Mouse (Mus musculus): Measurements from ENCODE around the gene Zmiz2. TPM values are rescaled to one million over a fixed set of nuclear protein-coding genes. Genes with fewer than 3 reads are reported as not detected.

Gene Zmiz2
- total RNA-seq, 1 experiment, result 19.6 TPM

GRCm38 (mm10) chr11:6372784-6373183, 16.1 kb upstream of the Zmiz2 start:
- H3K9me3 ChIP-seq (ENCODE audit: control insufficient read depth, insufficient read depth, low read depth, low read length), result no peaks in the 10 kb centered on the region
- H3K4me1 ChIP-seq (ENCODE audit: control insufficient read depth in 2 of 2, insufficient read depth in 2 of 2, low read length in 2 of 2, poor library complexity in 1 of 2), result peaks cover 0 to 10% of the 10 kb centered on the region in 2 experiments; a peak in 1 of 4 replicates
- TF ChIP-seq HCFC1 (IDR thresholded peaks at IDR 0.05; ENCODE audit: borderline replicate concordance, insufficient read depth, low read length), result no peak
- TF ChIP-seq ZC3H11A (IDR thresholded peaks at IDR 0.05; ENCODE audit: borderline replicate concordance, low read depth, low read length), result no peak
- no peak for TF ChIP-seq CHD2 (IDR thresholded peaks at IDR 0.05; ENCODE audit: low read depth, low read length)
- TF ChIP-seq MAFK (IDR thresholded peaks at IDR 0.05; ENCODE audit: insufficient read depth, low read depth, low read length), result no peak
- no peak for TF ChIP-seq ZNF384 (IDR thresholded peaks at IDR 0.05; ENCODE audit: low read depth, low read length)
- peak overlapping the region; percentile 58; the same call in 1 of the 2 replicates for H3K9ac ChIP-seq (ENCODE audit: insufficient read depth, low read depth, low read length, poor library complexity, severe bottlenecking)
- H3K27ac ChIP-seq (ENCODE audit: insufficient read depth, low read depth, low read length, poor library complexity, severe bottlenecking), result no peak overlapping the region
- DNase-seq (ENCODE audit: low read depth, low spot score), result no peak
- in situ Hi-C loops (cut with MboI; ENCODE audit: low sequenced_read_pairs in 2 of 2, unreplicated experiment in 2 of 2), result no loop called here
- no peaks in the 10 kb centered on the region for H3K36me3 ChIP-seq (ENCODE audit: control insufficient read depth, insufficient read depth, low read length, poor library complexity, severe bottlenecking)
- H3K4me3 ChIP-seq (ENCODE audit: insufficient read depth in 1 of 2, low read depth in 1 of 2, low read length in 2 of 2, poor library complexity in 1 of 2, severe bottlenecking in 1 of 2), result 0 out of 4 replicates have a peak overlapping the region, but pooled peaks of 1 of the 2 experiments have one; percentile 12

DNA sequence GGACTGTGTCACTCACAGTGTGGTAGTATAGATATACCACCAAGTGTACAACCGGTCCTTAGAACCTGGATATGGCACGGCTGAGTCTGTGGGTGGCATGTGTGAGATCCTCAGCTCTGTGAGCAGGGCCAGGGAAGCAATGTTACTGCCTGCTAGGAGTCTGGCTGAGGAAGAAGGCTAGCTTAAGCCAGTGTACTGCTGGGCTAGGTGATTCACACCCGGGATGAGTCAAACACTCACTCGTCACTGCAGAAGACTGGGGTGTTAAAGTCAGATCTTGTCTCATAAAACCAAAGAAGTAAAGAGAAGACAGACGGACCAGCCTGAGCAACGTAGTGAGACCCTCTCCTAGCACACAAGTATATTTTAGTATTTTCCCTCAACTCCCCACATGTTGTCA, 8.0 kb upstream of the Zmiz2 start:
- Histone ChIP-seq H3K4me3 (ENCODE audit: insufficient read depth in 1 of 2, low read depth in 1 of 2, low read length in 2 of 2, poor library complexity in 1 of 2, severe bottlenecking in 1 of 2) (no peak overlapping the region), H3K27ac (ENCODE audit: insufficient read depth, low read depth, low read length, poor library complexity, severe bottlenecking) (no peak overlapping the region), H3K9ac (ENCODE audit: insufficient read depth, low read depth, low read length, poor library complexity, severe bottlenecking) (no peak overlapping the region), H3K4me1 (ENCODE audit: control insufficient read depth in 2 of 2, insufficient read depth in 2 of 2, low read length in 2 of 2, poor library complexity in 1 of 2) (peaks cover 0 to 4% of the 10 kb centered on the region in 2 experiments; a peak in 1 of 4 replicates), H3K9me3 (ENCODE audit: control insufficient read depth, insufficient read depth, low read depth, low read length) (no peaks in the 10 kb centered on the region), H3K36me3 (ENCODE audit: control insufficient read depth, insufficient read depth, low read length, poor library complexity, severe bottlenecking) (no peaks in the 10 kb centered on the region)
- DNase-seq (ENCODE audit: low read depth, low spot score), result no peak
- TF ChIP-seq ZNF384 (IDR thresholded peaks at IDR 0.05; ENCODE audit: low read depth, low read length) (no peak), HCFC1 (IDR thresholded peaks at IDR 0.05; ENCODE audit: borderline replicate concordance, insufficient read depth, low read length) (no peak), MAFK (IDR thresholded peaks at IDR 0.05; ENCODE audit: insufficient read depth, low read depth, low read length) (no peak), ZC3H11A (IDR thresholded peaks at IDR 0.05; ENCODE audit: borderline replicate concordance, low read depth, low read length) (no peak), CHD2 (IDR thresholded peaks at IDR 0.05; ENCODE audit: low read depth, low read length) (no peak)
- in situ Hi-C loops (cut with MboI; ENCODE audit: low sequenced_read_pairs in 2 of 2, unreplicated experiment in 2 of 2), result no loop called here

- in situ Hi-C loops (cut with MboI; ENCODE audit: low sequenced_read_pairs in 2 of 2, unreplicated experiment in 2 of 2), result no loop called here
- Histone ChIP-seq H3K9ac (ENCODE audit: insufficient read depth, low read depth, low read length, poor library complexity, severe bottlenecking) (peak overlapping the region; percentile 74; the same call in 1 of the 2 replicates), H3K4me3 (ENCODE audit: insufficient read depth in 1 of 2, low read depth in 1 of 2, low read length in 2 of 2, poor library complexity in 1 of 2, severe bottlenecking in 1 of 2) (peak overlapping the region in 1 of 2 experiments; percentile 78; a peak in 1 of 4 replicates), H3K36me3 (ENCODE audit: control insufficient read depth, insufficient read depth, low read length, poor library complexity, severe bottlenecking) (peaks cover 6% of the 10 kb centered on the region; the same call in 1 of the 2 replicates), H3K27ac (ENCODE audit: insufficient read depth, low read depth, low read length, poor library complexity, severe bottlenecking) (no peak overlapping the region; the same call in 1 of the 2 replicates), H3K9me3 (ENCODE audit: control insufficient read depth, insufficient read depth, low read depth, low read length) (no peaks in the 10 kb centered on the region), H3K4me1 (ENCODE audit: control insufficient read depth in 2 of 2, insufficient read depth in 2 of 2, low read length in 2 of 2, poor library complexity in 1 of 2) (peaks cover 4 to 6% of the 10 kb centered on the region in 2 experiments; a peak in 3 of 4 replicates)
- no peak for TF ChIP-seq ZC3H11A (IDR thresholded peaks at IDR 0.05; ENCODE audit: borderline replicate concordance, low read depth, low read length)
- TF ChIP-seq ZNF384 (IDR thresholded peaks at IDR 0.05; ENCODE audit: low read depth, low read length), result peak; percentile 90
- no peak for DNase-seq (ENCODE audit: low read depth, low spot score)
Measured at GRCm38 (mm10) chr11:6388126-6388725, 648 bp upstream of the Zmiz2 start.

DNA sequence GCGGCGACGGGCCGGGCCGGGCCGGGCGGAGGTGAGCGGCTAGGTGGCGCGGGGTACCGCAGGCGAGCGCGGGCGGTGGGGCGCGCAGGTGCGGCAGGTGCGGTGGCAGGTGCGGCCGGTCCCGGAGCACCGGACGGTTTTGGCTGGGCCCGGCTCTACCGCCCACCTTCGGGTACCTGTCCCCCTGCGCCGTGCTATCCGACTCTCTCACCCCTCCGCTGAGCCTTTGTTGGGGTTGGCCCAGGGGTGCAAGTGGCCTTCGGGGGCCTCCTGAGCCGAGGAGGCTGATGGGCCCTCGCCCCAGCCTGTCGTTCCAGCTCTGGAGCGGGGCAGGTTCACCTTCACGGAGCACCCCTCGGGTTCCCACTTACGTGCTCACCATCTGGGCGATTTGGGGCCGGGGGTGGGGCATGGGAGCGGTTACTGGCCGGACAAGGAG, 628 bp downstream of the Zmiz2 start:
- no peak for DNase-seq (ENCODE audit: low read depth, low spot score)

More for the DNA sequence above, 628 bp downstream of the Zmiz2 start:
- TF ChIP-seq ZC3H11A (IDR thresholded peaks at IDR 0.05; ENCODE audit: borderline replicate concordance, low read depth, low read length), result no peak
- no peak for TF ChIP-seq MAFK (IDR thresholded peaks at IDR 0.05; ENCODE audit: insufficient read depth, low read depth, low read length)
- no peak for TF ChIP-seq HCFC1 (IDR thresholded peaks at IDR 0.05; ENCODE audit: borderline replicate concordance, insufficient read depth, low read length)
- no peak for TF ChIP-seq CHD2 (IDR thresholded peaks at IDR 0.05; ENCODE audit: low read depth, low read length)
- no peak for TF ChIP-seq ZNF384 (IDR thresholded peaks at IDR 0.05; ENCODE audit: low read depth, low read length)
- Histone ChIP-seq H3K27ac (ENCODE audit: insufficient read depth, low read depth, low read length, poor library complexity, severe bottlenecking) (peak overlapping the region; percentile 42; the same call in 1 of the 2 replicates), H3K4me1 (ENCODE audit: control insufficient read depth in 2 of 2, insufficient read depth in 2 of 2, low read length in 2 of 2, poor library complexity in 1 of 2) (peaks cover 4 to 6% of the 10 kb centered on the region in 2 experiments; a peak in 3 of 4 replicates), H3K36me3 (ENCODE audit: control insufficient read depth, insufficient read depth, low read length, poor library complexity, severe bottlenecking) (peaks cover 11% of the 10 kb centered on the region; the same call in 1 of the 2 replicates), H3K9me3 (ENCODE audit: control insufficient read depth, insufficient read depth, low read depth, low read length) (no peaks in the 10 kb centered on the region), H3K4me3 (ENCODE audit: insufficient read depth in 1 of 2, low read depth in 1 of 2, low read length in 2 of 2, poor library complexity in 1 of 2, severe bottlenecking in 1 of 2) (peak overlapping the region; percentile 83 to 100), H3K9ac (ENCODE audit: insufficient read depth, low read depth, low read length, poor library complexity, severe bottlenecking) (peak overlapping the region; percentile 86)
- in situ Hi-C loops (cut with MboI; ENCODE audit: low sequenced_read_pairs in 2 of 2, unreplicated experiment in 2 of 2), result no loop called here
